Mouse (Mus musculus): ENCODE measurements around the gene Iqsec3. TPM values are rescaled to one million over a fixed set of nuclear protein-coding genes. Genes with fewer than 3 reads are reported as not detected.

Gene Iqsec3
- polyA plus RNA-seq, 1 experiment from 2014 or later: 0.12 TPM

DNA sequence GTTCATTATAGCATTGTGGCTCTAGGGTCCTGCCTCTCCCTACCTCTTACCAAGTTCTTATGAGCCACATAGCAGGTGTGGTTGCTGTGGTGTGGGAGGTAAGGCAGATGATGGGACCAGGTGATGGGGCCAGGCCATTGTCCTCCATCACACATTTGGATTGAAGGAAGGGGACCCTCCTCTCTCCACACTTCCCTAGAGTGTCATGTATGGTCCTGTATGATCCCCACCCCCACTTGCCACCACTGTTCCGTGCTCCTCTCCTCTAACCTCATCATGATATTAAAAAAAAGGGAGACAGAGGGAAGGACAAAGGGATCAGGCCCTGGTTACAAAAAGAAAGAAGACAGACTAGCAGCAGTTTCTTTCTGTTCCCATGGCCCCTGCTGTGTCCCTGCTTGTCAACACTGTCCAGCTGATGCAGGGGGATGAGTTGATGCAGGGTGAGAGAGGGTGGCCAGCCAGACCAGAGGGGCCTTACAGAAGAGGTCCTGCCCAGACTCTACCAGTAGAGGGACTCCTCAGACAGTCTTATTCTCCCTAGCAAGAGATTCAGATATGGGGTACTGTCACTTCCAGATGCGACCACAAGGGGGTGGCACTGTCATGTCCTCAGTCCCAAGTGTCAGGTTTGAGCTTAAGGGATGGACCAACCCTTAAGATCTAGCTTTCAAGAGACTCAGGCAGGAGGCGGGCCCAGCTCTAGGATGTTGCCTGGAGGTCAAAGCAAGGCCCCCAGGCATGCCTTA is 135.5 kb downstream of the Iqsec3 start:
- no peaks in the 10 kb centered on the region for H3K36me3 ChIP-seq (ENCODE audit: control insufficient read depth, insufficient read depth, low read length)
- H3K27me3 ChIP-seq (ENCODE audit: control insufficient read depth, insufficient read depth, low read length): no peaks in the 10 kb centered on the region
- H3K9ac ChIP-seq (ENCODE audit: low read length): no peak overlapping the region
- WGBS: 29% methylated on average over 3 of the region's 3 CpGs
- H3K9me3 ChIP-seq (ENCODE audit: control insufficient read depth, low read length): no peaks in the 10 kb centered on the region
- H3K4me1 ChIP-seq (replicated peaks; ENCODE audit: control insufficient read depth, insufficient read depth): no peaks in the 10 kb centered on the region
- ATAC-seq (ENCODE audit: low FRiP score, low TSS enrichment) (peak; percentile 60), DNase-seq (ENCODE audit: low spot score) (peak; percentile 73)
- H3K4me3 ChIP-seq (ENCODE audit: low read depth, low read length): no peak overlapping the region
- no peak overlapping the region for H3K4me2 ChIP-seq (replicated peaks; ENCODE audit: low read depth)
- no peak overlapping the region for H3K27ac ChIP-seq (replicated peaks)
- TF ChIP-seq CTCF (IDR thresholded peaks at IDR 0.05; ENCODE audit: low read depth) (peak; percentile 96), EP300 (optimal IDR thresholded peaks at IDR 0.05) (no peak)

- Histone ChIP-seq H3K27me3 (ENCODE audit: control insufficient read depth, insufficient read depth, low read length) (no peaks in the 10 kb centered on the region), H3K27ac (replicated peaks) (no peak overlapping the region), H3K36me3 (ENCODE audit: control insufficient read depth, insufficient read depth, low read length) (no peaks in the 10 kb centered on the region), H3K4me2 (replicated peaks; ENCODE audit: low read depth) (no peak overlapping the region), H3K9me3 (ENCODE audit: control insufficient read depth, low read length) (no peaks in the 10 kb centered on the region), H3K9ac (ENCODE audit: low read length) (no peak overlapping the region), H3K4me1 (replicated peaks; ENCODE audit: control insufficient read depth, insufficient read depth) (no peaks in the 10 kb centered on the region), H3K4me3 (ENCODE audit: low read depth, low read length) (no peak overlapping the region)
- TF ChIP-seq EP300 (optimal IDR thresholded peaks at IDR 0.05) (no peak), CTCF (IDR thresholded peaks at IDR 0.05; ENCODE audit: low read depth) (no peak)
- 90% methylated on average over 9 of the region's 9 CpGs for WGBS
- DNase-seq (ENCODE audit: low spot score) (no peak), ATAC-seq (ENCODE audit: low FRiP score, low TSS enrichment) (no peak)
Observed at GRCm38 (mm10) chr6:121337229-121337628, 136.2 kb downstream of the Iqsec3 start.

- Histone ChIP-seq H3K4me2 (replicated peaks; ENCODE audit: low read depth) (no peak overlapping the region), H3K36me3 (ENCODE audit: control insufficient read depth, insufficient read depth, low read length) (no peaks in the 10 kb centered on the region), H3K27me3 (ENCODE audit: control insufficient read depth, insufficient read depth, low read length) (no peaks in the 10 kb centered on the region), H3K27ac (replicated peaks) (no peak overlapping the region), H3K4me1 (replicated peaks; ENCODE audit: control insufficient read depth, insufficient read depth) (no peaks in the 10 kb centered on the region), H3K9me3 (ENCODE audit: control insufficient read depth, low read length) (no peaks in the 10 kb centered on the region), H3K4me3 (ENCODE audit: low read depth, low read length) (no peak overlapping the region), H3K9ac (ENCODE audit: low read length) (no peak overlapping the region)
- TF ChIP-seq EP300 (optimal IDR thresholded peaks at IDR 0.05): no peak
- no peak for TF ChIP-seq CTCF (IDR thresholded peaks at IDR 0.05; ENCODE audit: low read depth)
- ATAC-seq (ENCODE audit: low FRiP score, low TSS enrichment) (no peak), DNase-seq (ENCODE audit: low spot score) (no peak)
- WGBS: 48% methylated on average over 8 of the region's 8 CpGs
Observed at GRCm38 (mm10) chr6:121336558-121336957, 136.9 kb downstream of the Iqsec3 start.

DNA sequence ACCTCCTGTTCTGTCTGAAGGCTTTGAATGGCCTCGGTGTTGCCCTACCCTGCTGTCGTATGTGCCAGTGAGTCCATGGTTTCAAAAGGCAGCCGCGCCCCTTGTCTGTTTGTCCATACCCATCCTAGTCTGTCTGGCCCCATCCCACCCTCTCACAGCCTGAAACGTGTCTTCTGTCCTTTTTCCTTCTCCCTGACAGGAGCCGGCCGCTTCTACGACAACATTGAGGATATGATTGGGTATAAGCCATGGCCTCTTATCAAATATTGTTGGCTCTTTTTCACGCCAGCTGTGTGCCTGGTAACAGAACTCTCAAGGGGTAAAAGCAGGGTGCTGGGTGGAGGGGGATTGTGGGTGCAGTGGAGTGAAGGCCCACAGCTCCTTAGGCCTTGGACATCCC is 137.6 kb downstream of the Iqsec3 start:
- Histone ChIP-seq H3K4me2 (replicated peaks; ENCODE audit: low read depth) (no peak overlapping the region), H3K27me3 (ENCODE audit: control insufficient read depth, insufficient read depth, low read length) (no peaks in the 10 kb centered on the region), H3K4me1 (replicated peaks; ENCODE audit: control insufficient read depth, insufficient read depth) (no peaks in the 10 kb centered on the region), H3K27ac (replicated peaks) (no peak overlapping the region), H3K36me3 (ENCODE audit: control insufficient read depth, insufficient read depth, low read length) (no peaks in the 10 kb centered on the region), H3K4me3 (ENCODE audit: low read depth, low read length) (no peak overlapping the region), H3K9me3 (ENCODE audit: control insufficient read depth, low read length) (no peaks in the 10 kb centered on the region), H3K9ac (ENCODE audit: low read length) (no peak overlapping the region)
- DNase-seq (ENCODE audit: low spot score) (no peak), ATAC-seq (ENCODE audit: low FRiP score, low TSS enrichment) (no peak)
- 74% methylated on average over 9 of the region's 9 CpGs for WGBS
- TF ChIP-seq EP300 (optimal IDR thresholded peaks at IDR 0.05): no peak
- no peak for TF ChIP-seq CTCF (IDR thresholded peaks at IDR 0.05; ENCODE audit: low read depth)

DNA sequence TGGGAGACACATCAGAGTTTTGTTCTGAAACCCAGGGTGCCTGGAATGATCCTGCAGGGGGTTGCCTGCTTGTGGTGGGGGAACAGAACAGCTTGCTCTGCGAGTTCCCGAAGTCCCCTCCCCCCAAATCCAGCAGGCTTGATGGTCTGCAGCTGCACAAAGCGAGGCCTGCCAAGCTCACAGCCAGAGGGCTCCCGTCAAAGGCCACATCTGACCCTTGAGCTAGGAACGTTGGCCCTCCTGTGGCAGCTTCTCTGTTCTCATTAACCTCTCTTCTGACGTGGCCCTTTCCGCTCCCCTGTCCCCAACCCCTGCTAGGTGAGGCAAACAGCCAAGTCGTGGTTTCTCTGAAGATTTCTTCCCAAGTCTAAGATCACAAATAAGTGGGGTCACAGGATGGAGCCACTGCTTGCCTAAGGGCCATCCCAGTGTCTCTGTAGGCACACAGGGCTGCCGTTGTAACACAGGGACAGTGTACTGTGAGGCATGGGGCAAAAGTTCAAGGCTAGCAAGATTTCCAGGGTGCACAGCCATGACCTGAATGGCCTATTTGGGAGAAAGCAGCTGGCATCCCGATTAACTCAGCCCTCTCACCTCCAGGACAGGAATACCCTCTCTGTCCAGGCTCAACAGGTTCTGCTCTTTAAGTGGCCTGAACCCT is 143.5 kb downstream of the Iqsec3 start:
- peak; percentile 28 for TF ChIP-seq CTCF (IDR thresholded peaks at IDR 0.05; ENCODE audit: low read depth)
- TF ChIP-seq EP300 (optimal IDR thresholded peaks at IDR 0.05): no peak
- Histone ChIP-seq H3K4me1 (replicated peaks; ENCODE audit: control insufficient read depth, insufficient read depth) (no peaks in the 10 kb centered on the region), H3K9ac (ENCODE audit: low read length) (no peak overlapping the region), H3K4me2 (replicated peaks; ENCODE audit: low read depth) (no peak overlapping the region), H3K36me3 (ENCODE audit: control insufficient read depth, insufficient read depth, low read length) (no peaks in the 10 kb centered on the region), H3K27ac (replicated peaks) (no peak overlapping the region), H3K27me3 (ENCODE audit: control insufficient read depth, insufficient read depth, low read length) (no peaks in the 10 kb centered on the region), H3K9me3 (ENCODE audit: control insufficient read depth, low read length) (no peaks in the 10 kb centered on the region), H3K4me3 (ENCODE audit: low read depth, low read length) (no peak overlapping the region)
- ATAC-seq (ENCODE audit: low FRiP score, low TSS enrichment) (peak; percentile 29; the same call in 1 of the 2 replicates), DNase-seq (ENCODE audit: low spot score) (no peak)
- WGBS: 19% methylated on average over 10 of the region's 10 CpGs

GRCm38 (mm10) chr6:121328417-121328884 is 145.0 kb downstream of the Iqsec3 start:
- Histone ChIP-seq H3K9me3 (ENCODE audit: control insufficient read depth, low read length) (no peaks in the 10 kb centered on the region), H3K27me3 (ENCODE audit: control insufficient read depth, insufficient read depth, low read length) (no peaks in the 10 kb centered on the region), H3K4me2 (replicated peaks; ENCODE audit: low read depth) (no peak overlapping the region), H3K4me3 (ENCODE audit: low read depth, low read length) (no peak overlapping the region), H3K4me1 (replicated peaks; ENCODE audit: control insufficient read depth, insufficient read depth) (no peaks in the 10 kb centered on the region), H3K27ac (replicated peaks) (no peak overlapping the region), H3K36me3 (ENCODE audit: control insufficient read depth, insufficient read depth, low read length) (no peaks in the 10 kb centered on the region), H3K9ac (ENCODE audit: low read length) (no peak overlapping the region)
- 64% methylated on average over 9 of the region's 9 CpGs for WGBS
- ATAC-seq (ENCODE audit: low FRiP score, low TSS enrichment): no peak
- TF ChIP-seq EP300 (optimal IDR thresholded peaks at IDR 0.05) (no peak), CTCF (IDR thresholded peaks at IDR 0.05; ENCODE audit: low read depth) (no peak)
- no peak for DNase-seq (ENCODE audit: low spot score)

Measured in stomach, postnatal 0 days (tissue).